Mouse (Mus musculus) olfactory bulb, adult 2 months (tissue): ENCODE measurements around the gene H2-Oa.

Experiments
- CTCF ChIP-seq: fragments of 200-500 bp; IDR thresholded peaks from 2 replicates; pipeline ENCODE4 v1.5.1; 2012; ENCODE audit warnings: low read depth, mild to moderate bottlenecking, low read length, moderate library complexity; ENCODE audit not compliant: insufficient read depth
- POLR2A ChIP-seq: fragments of 200-500 bp; IDR thresholded peaks from 2 replicates; pipeline ENCODE4 v1.6.1; 2012; ENCODE audit warnings: mild to moderate bottlenecking, low read depth, low read length, moderate library complexity; ENCODE audit not compliant: insufficient read depth

DNA sequence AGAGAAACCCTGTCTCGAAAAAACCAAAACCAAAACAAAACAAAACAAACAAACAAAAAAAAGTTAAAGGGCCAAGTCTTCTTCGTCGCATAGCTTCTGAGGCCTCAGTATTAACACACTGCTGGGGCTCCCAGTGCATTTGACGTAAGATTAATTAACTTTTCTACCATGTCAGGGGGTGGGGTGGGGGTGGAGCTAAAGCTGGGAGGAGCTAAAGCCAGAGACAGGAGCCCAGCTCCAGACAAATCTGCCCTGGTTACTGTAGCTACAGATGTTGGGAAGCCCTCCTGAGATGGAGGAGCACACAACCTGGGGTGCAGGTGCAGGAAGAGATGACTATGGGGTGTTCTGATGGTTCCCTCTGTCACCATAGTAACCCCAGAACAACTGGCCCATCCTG, 14.0 kb upstream of the H2-Oa start:
- TF ChIP-seq CTCF (no peak), POLR2A (no peak)
